Mouse (Mus musculus): ENCODE results near the gene Lbx1. TPM values are rescaled to one million over a fixed set of nuclear protein-coding genes. Genes with fewer than 3 reads are reported as not detected.

Lbx1 gene
- polyA plus RNA-seq, 1 experiment from 2014 or later, result 1.6 TPM

DNA sequence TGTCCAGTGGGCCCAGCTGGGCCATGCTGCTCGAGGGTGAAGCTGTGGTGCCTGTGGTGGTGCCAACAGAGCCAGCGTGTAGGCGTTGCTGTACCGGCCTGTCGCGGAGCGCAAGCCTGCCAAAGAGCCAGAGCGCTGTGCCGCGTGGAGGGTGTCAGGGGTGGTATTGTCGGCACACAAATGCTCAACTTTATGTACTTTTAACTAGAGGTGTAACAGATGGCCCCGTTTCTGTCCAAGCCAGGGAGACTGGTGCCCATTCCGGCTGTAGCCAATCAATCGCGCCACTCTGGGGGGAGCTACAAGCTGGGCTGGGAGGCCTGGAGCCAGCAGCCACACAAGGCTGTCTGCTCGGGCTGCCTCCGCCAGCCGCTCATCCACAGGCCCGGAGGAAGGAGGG is 13.1 kb upstream of the Lbx1 start:
- H3K4me3 ChIP-seq (ENCODE audit: low read depth, low read length), result no peak overlapping the region
- no peaks in the 10 kb centered on the region for H3K9me3 ChIP-seq (ENCODE audit: control insufficient read depth, low read length)
- DNase-seq (ENCODE audit: low spot score) (no peak), ATAC-seq (ENCODE audit: low read depth) (no peak)
- no peaks in the 10 kb centered on the region for H3K36me3 ChIP-seq (ENCODE audit: control insufficient read depth, insufficient read depth, low read length)
- no peak overlapping the region for H3K4me2 ChIP-seq (ENCODE audit: low read depth, low read length)
- peaks cover 21% of the 10 kb centered on the region for H3K27me3 ChIP-seq (replicated peaks; ENCODE audit: control insufficient read depth, insufficient read depth, low read length)
- H3K4me1 ChIP-seq (ENCODE audit: control insufficient read depth, insufficient read depth, low read length), result no peaks in the 10 kb centered on the region
- H3K9ac ChIP-seq (ENCODE audit: low read depth, low read length), result no peak overlapping the region
- 72% methylated on average over 18 of the region's 19 CpGs for WGBS
- no peak overlapping the region for H3K27ac ChIP-seq (replicated peaks; ENCODE audit: low read depth, low read length)

DNA sequence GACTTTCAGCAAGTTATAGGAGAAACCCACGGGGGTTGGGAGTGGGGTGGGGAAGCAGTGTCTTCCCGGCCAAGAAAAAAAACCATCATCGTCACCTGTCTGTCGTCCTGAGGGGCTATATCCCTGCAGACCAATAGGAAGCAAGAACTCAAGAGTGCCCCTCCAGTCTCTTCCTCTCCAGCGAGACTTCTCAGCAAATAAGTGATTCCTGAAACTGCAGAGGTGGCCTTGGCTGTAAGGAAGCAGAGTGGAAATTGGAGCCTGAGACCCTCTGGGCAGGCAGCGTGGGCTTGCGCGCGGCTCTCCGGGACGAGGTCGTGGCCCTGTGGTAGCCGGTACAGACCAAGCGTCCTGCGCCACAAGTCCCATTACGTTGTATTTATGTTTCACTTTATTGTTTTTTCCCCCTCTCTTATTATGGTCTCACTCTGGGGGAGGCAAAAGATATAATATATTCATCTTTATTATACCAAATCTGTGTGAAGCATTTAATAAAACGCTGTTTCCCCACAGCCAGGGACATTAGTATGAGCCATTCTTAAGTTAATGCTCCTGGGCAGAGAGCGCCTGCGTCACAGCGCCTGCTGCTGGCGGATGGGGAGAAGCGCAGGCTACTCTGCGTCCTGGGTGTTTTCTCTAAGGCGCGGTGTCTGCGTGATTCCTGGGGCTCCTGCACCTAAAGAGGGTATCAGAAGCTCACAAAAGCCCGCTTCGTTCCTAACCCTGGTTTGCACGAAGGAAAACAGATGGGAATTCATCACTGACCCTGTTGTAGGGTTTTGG is 8.5 kb upstream of the Lbx1 start:
- no peaks in the 10 kb centered on the region for H3K36me3 ChIP-seq (ENCODE audit: control insufficient read depth, insufficient read depth, low read length)
- WGBS, result 6% methylated on average over 29 of the region's 29 CpGs
- H3K4me2 ChIP-seq (ENCODE audit: low read depth, low read length), result no peak overlapping the region
- no peak overlapping the region for H3K27ac ChIP-seq (replicated peaks; ENCODE audit: low read depth, low read length)
- H3K4me1 ChIP-seq (ENCODE audit: control insufficient read depth, insufficient read depth, low read length), result no peaks in the 10 kb centered on the region
- DNase-seq (ENCODE audit: low spot score) (no peak), ATAC-seq (ENCODE audit: low read depth) (no peak)
- H3K27me3 ChIP-seq (replicated peaks; ENCODE audit: control insufficient read depth, insufficient read depth, low read length), result peaks cover 61% of the 10 kb centered on the region
- H3K9me3 ChIP-seq (ENCODE audit: control insufficient read depth, low read length), result no peaks in the 10 kb centered on the region
- no peak overlapping the region for H3K9ac ChIP-seq (ENCODE audit: low read depth, low read length)
- H3K4me3 ChIP-seq (ENCODE audit: low read depth, low read length), result no peak overlapping the region

DNA sequence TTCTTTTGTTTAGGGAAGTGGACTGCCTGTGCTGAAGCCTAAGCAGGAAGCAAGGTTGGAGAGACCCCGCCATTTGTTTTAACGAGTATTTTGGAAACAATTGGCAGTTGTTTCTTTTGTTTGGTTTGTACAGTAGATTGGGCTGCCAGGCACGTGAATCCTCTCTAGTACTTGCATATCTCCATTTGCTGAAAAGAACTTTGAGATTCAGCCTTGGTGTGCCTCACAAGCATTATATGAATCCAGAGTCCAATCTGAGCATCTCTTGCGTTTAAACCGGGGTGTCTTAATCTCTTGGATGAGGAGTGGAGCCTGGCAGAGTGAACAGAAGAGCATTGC is 7.6 kb upstream of the Lbx1 start:
- no peaks in the 10 kb centered on the region for H3K36me3 ChIP-seq (ENCODE audit: control insufficient read depth, insufficient read depth, low read length)
- no peak overlapping the region for H3K27ac ChIP-seq (replicated peaks; ENCODE audit: low read depth, low read length)
- H3K4me3 ChIP-seq (ENCODE audit: low read depth, low read length), result no peak overlapping the region
- ATAC-seq (ENCODE audit: low read depth) (no peak), DNase-seq (ENCODE audit: low spot score) (no peak)
- peaks cover 70% of the 10 kb centered on the region for H3K27me3 ChIP-seq (replicated peaks; ENCODE audit: control insufficient read depth, insufficient read depth, low read length)
- no peak overlapping the region for H3K9ac ChIP-seq (ENCODE audit: low read depth, low read length)
- no peaks in the 10 kb centered on the region for H3K9me3 ChIP-seq (ENCODE audit: control insufficient read depth, low read length)
- WGBS, result 4% methylated on average over 5 of the region's 5 CpGs
- no peak overlapping the region for H3K4me2 ChIP-seq (ENCODE audit: low read depth, low read length)
- no peaks in the 10 kb centered on the region for H3K4me1 ChIP-seq (ENCODE audit: control insufficient read depth, insufficient read depth, low read length)

DNA sequence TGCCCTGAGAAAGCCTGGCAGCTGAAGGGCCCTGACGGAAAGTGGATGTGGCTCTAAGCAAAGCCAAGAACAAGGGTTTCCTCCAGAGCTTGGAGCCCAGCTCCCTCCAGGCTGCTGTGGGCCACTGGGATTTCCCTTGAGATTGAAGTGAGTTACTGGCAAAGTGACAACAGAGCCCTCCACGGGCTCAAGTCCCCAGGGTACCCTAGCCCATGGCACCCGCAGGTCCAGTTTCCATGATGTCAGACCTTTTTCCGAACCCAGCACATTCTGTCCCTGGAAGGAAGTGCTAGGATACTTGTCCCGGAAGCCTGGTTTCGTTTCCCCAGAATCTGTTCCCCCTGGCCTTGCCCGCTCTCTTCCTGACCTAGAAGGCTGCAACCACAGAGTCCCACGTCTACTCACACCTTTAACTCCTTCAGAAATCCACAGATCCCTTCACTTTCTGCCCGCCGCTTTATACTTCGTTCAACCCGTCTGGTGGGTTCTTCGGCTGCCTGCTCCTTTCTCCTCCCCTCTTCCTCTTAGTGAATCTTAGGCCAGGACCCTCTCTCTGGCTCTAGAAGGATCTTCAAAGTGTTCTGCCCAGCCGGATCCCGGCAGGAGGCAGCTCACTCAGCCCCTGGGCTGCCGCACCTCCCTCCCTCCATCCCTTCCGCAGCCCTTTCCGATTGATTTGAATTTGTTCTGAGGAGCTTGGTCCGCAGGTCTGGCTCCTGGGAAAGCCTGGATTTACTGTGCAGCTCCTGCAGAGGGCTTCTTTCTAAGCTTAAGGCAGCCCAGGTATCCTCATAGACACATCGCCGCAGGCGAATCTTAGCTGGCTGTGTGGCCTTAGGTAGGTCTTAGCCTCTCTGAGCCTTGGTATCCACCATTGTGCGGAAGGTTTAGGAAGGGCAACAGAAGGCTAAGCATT is 7.0 kb upstream of the Lbx1 start:
- ATAC-seq (ENCODE audit: low read depth) (no peak), DNase-seq (ENCODE audit: low spot score) (no peak)
- no peaks in the 10 kb centered on the region for H3K9me3 ChIP-seq (ENCODE audit: control insufficient read depth, low read length)
- WGBS, result under 1% methylated on average over 23 of the region's 23 CpGs
- H3K9ac ChIP-seq (ENCODE audit: low read depth, low read length), result no peak overlapping the region
- H3K4me3 ChIP-seq (ENCODE audit: low read depth, low read length), result no peak overlapping the region
- no peaks in the 10 kb centered on the region for H3K4me1 ChIP-seq (ENCODE audit: control insufficient read depth, insufficient read depth, low read length)
- no peak overlapping the region for H3K27ac ChIP-seq (replicated peaks; ENCODE audit: low read depth, low read length)
- peak overlapping the region; percentile 1; the same call in 1 of the 2 replicates for H3K4me2 ChIP-seq (ENCODE audit: low read depth, low read length)
- peaks cover 76% of the 10 kb centered on the region for H3K27me3 ChIP-seq (replicated peaks; ENCODE audit: control insufficient read depth, insufficient read depth, low read length)
- no peaks in the 10 kb centered on the region for H3K36me3 ChIP-seq (ENCODE audit: control insufficient read depth, insufficient read depth, low read length)

DNA sequence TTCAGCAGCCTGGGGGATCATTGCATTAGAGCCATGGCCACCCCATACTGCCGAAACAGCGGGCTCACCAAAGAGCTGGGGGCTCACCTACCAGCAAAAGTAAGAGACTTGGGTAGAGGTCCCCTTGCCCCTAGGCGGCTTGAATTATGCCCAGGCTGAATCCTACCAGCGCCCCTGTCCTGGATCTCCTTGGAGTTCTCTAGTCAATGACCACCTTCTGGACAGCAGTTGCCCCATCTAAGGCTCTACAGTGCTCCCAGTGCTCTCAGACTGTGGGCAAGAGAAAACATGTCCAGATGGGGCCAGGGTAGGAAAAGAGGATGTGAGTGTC is 6.4 kb upstream of the Lbx1 start:
- no peaks in the 10 kb centered on the region for H3K4me1 ChIP-seq (ENCODE audit: control insufficient read depth, insufficient read depth, low read length)
- WGBS, result 13% methylated on average over 4 of the region's 4 CpGs
- H3K27ac ChIP-seq (replicated peaks; ENCODE audit: low read depth, low read length), result no peak overlapping the region
- no peak for DNase-seq (ENCODE audit: low spot score)
- no peaks in the 10 kb centered on the region for H3K36me3 ChIP-seq (ENCODE audit: control insufficient read depth, insufficient read depth, low read length)
- no peaks in the 10 kb centered on the region for H3K9me3 ChIP-seq (ENCODE audit: control insufficient read depth, low read length)
- no peak overlapping the region for H3K4me2 ChIP-seq (ENCODE audit: low read depth, low read length)
- H3K9ac ChIP-seq (ENCODE audit: low read depth, low read length), result no peak overlapping the region
- no peak for ATAC-seq (ENCODE audit: low read depth)
- H3K4me3 ChIP-seq (ENCODE audit: low read depth, low read length), result no peak overlapping the region
- H3K27me3 ChIP-seq (replicated peaks; ENCODE audit: control insufficient read depth, insufficient read depth, low read length), result peaks cover 83% of the 10 kb centered on the region

DNA sequence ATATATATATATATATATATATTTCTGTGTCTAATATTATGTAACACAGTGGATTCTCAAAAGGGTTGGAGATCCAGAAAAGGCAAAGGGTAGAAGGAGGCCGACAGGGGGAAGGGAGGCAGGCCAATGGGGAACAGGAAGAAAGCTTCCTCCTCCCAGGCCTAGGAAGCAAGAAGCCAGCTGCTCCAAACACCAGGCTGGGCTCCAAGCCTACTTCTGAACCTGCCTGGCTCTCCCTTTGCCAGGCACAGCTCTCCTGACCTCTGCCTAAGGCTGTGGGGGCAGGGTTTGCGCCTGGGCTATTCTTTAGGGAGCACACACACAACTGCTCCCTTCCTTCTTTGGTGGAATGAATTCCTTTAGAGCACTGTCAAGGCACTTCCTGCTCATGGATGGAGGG is 4.4 kb upstream of the Lbx1 start:
- ATAC-seq (ENCODE audit: low read depth) (no peak), DNase-seq (ENCODE audit: low spot score) (no peak)
- WGBS, result 8% methylated on average over 2 of the region's 2 CpGs

DNA sequence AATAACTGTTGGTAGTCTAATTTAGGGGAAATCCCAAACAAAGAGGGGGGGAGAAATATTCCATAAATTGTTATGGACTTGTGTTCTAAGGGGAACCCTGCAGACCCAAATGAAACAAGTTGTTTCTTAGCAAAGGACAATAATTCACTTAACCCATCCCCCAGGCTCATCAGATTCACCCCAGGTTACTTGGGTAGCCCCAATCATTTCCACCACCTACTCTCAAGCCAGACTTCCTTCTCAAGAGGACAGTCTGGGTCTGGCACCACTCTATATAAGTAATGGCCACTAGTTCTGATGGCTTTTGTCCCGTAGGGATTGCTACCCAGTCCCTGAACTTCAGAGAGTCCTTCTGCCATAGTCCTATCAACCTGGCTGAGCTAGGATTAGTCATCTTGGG is 3.6 kb upstream of the Lbx1 start:
- Histone ChIP-seq H3K4me1 (ENCODE audit: control insufficient read depth, insufficient read depth, low read length) (peaks cover 10% of the 10 kb centered on the region; the same call in 1 of the 2 replicates), H3K9me3 (ENCODE audit: control insufficient read depth, low read length) (no peaks in the 10 kb centered on the region), H3K27ac (replicated peaks; ENCODE audit: low read depth, low read length) (no peak overlapping the region), H3K4me2 (ENCODE audit: low read depth, low read length) (no peak overlapping the region), H3K9ac (ENCODE audit: low read depth, low read length) (no peak overlapping the region), H3K4me3 (ENCODE audit: low read depth, low read length) (no peak overlapping the region), H3K36me3 (ENCODE audit: control insufficient read depth, insufficient read depth, low read length) (no peaks in the 10 kb centered on the region), H3K27me3 (replicated peaks; ENCODE audit: control insufficient read depth, insufficient read depth, low read length) (peaks cover 97% of the 10 kb centered on the region)
- DNase-seq (ENCODE audit: low spot score), result no peak
- WGBS, result 19% methylated on average over 1 of the region's 1 CpGs
- no peak for ATAC-seq (ENCODE audit: low read depth)

More for the DNA sequence above, 4.4 kb upstream of the Lbx1 start:
- Histone ChIP-seq H3K9ac (ENCODE audit: low read depth, low read length) (no peak overlapping the region), H3K4me1 (ENCODE audit: control insufficient read depth, insufficient read depth, low read length) (peaks cover 10% of the 10 kb centered on the region; the same call in 1 of the 2 replicates), H3K4me2 (ENCODE audit: low read depth, low read length) (no peak overlapping the region), H3K27me3 (replicated peaks; ENCODE audit: control insufficient read depth, insufficient read depth, low read length) (peaks cover 97% of the 10 kb centered on the region), H3K9me3 (ENCODE audit: control insufficient read depth, low read length) (no peaks in the 10 kb centered on the region), H3K27ac (replicated peaks; ENCODE audit: low read depth, low read length) (no peak overlapping the region), H3K36me3 (ENCODE audit: control insufficient read depth, insufficient read depth, low read length) (no peaks in the 10 kb centered on the region), H3K4me3 (ENCODE audit: low read depth, low read length) (no peak overlapping the region)

DNA sequence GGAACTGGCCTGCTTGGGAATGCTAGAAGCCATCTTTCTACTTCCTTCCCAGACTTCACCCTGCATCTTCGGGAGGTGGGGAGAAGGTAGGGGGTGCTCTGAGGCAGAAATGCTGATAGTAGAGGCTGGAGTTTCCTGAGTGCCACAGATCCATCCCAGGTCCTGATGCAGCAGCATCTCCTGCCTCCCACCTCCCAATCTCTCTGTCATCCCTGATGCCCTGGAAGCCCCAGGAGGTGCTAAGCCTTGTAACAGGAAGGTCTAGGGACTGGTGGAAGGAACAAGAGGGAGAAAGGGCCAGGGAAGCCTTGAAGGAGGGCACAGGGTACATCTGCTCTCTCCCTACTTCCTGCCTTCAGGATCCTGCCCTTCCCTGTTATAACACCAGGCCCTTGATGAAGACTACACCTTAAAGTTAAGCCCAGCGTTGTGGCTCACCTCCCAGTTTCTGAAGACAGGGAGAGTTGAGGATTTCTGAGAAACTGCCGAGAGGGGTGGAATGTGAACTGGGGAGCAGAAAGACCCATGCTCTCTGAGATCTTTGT is 2.1 kb upstream of the Lbx1 start:
- no peak overlapping the region for H3K27ac ChIP-seq (replicated peaks; ENCODE audit: low read depth, low read length)
- peaks cover 97% of the 10 kb centered on the region for H3K27me3 ChIP-seq (replicated peaks; ENCODE audit: control insufficient read depth, insufficient read depth, low read length)
- no peak overlapping the region for H3K4me2 ChIP-seq (ENCODE audit: low read depth, low read length)
- H3K9ac ChIP-seq (ENCODE audit: low read depth, low read length), result no peak overlapping the region
- no peaks in the 10 kb centered on the region for H3K9me3 ChIP-seq (ENCODE audit: control insufficient read depth, low read length)
- peaks cover 10% of the 10 kb centered on the region; the same call in 1 of the 2 replicates for H3K4me1 ChIP-seq (ENCODE audit: control insufficient read depth, insufficient read depth, low read length)
- ATAC-seq (ENCODE audit: low read depth) (no peak), DNase-seq (ENCODE audit: low spot score) (no peak)
- 13% methylated on average over 3 of the region's 3 CpGs for WGBS
- no peaks in the 10 kb centered on the region for H3K36me3 ChIP-seq (ENCODE audit: control insufficient read depth, insufficient read depth, low read length)
- no peak overlapping the region for H3K4me3 ChIP-seq (ENCODE audit: low read depth, low read length)
